Mouse (Mus musculus) testis, adult 2 months (tissue): Measurements from ENCODE around the gene Tph1.

Experiments
- CTCF ChIP-seq: fragments of 200-500 bp; IDR thresholded peaks from 2 replicates; pipeline ENCODE4 v1.5.1; 2012; ENCODE audit warnings: low read depth, mild to moderate bottlenecking, inconsistent platforms, low read length, moderate library complexity; ENCODE audit not compliant: control insufficient read depth, insufficient read depth, insufficient replicate concordance
- POLR2A ChIP-seq: fragments of 200-500 bp; IDR thresholded peaks from 2 replicates; pipeline ENCODE4 v1.6.1; 2012; ENCODE audit warnings: low read depth, mild to moderate bottlenecking, inconsistent platforms, low read length, moderate library complexity; ENCODE audit not compliant: control insufficient read depth

DNA sequence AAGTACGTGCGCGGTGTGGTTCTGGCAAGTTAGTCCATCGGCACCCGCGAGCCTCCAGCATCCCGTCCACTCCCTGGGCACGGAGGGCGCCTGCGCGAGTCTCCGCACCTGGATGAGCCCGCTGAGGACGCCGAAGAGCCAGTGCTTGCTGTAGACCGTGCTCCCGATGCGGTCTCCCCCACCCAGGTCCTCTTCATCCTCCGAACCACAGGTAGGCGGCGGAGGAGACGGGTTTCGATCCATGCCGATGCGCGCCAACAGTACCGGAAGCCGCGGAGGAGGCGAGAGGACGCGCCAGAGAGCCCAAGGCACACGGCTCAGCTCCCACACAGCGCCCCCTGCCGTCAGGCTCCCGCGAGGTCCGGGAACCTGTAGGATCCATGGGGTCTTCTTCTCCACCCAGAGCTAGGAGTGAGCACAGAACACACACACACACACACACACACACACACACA, 38.1 kb upstream of the Tph1 start, which contains the start of gene Saal1:
- TF ChIP-seq POLR2A = peak; percentile 67
- peak; percentile 96 for TF ChIP-seq CTCF
